Mouse (Mus musculus): ENCODE data around the gene Dgka. TPM values are rescaled to one million over a fixed set of nuclear protein-coding genes. Genes with fewer than 3 reads are reported as not detected.

Gene Dgka
- polyA plus RNA-seq, 1 experiment from 2014 or later = 2.9 TPM

DNA sequence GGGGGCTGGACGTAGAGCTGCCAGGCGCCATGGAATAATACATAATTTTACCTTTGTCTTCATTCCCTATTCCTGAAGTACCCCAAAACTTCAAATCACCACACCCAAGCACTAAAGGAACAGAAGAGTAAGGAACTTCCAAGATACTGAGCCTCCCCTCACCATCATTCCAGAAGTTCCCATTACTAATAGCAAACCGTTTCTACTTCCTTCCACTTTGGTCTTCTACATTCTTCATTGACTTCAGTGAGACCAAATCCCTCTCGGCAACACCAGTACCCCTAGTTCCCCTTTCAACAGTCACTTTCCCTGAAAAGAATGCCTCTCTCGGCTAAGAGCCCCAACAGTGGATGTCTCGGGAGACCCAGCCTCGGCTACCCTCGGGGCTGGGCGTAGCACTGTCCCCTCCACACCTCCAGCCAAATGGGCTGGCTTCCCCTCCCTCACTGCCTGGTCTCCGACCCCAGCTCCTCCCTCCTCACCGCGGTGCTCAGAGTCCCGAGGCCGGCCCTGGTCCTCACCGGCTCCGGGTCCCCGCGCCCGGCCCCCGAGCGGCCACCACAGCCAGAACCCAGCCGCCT is 49.2 kb downstream of the Dgka start:
- 2% methylated on average over 22 of the region's 22 CpGs for WGBS (ENCODE audit: insufficient replicate concordance)

DNA sequence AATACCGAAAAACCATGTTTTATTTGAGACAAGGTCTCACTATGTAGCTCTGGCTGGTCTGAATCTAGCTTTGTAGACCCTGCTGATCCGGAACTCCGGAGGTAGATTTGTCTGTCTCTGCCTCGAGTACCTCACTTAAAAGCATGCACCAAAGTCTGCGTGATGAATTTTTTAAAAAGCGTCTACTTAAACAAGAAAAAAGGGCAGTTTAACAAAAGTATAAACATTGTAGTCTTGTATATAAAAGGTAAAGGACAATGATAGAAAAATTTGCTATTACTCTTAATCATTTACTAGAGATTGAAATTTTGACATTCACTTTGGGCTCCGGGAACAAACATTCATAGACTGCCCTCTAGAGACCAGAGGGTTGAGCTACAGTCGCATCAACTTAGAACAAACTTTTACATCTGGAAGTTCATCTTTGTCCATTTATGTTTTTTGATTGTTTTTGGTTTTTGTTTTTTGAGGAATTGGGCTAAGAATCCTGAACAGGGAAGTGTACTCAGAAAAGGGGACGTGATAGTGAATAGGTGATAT is 70.1 kb downstream of the Dgka start:
- DNase-seq (no peak), ATAC-seq (peak; percentile 31; the same call in 1 of the 2 replicates)
- H3K9me3 ChIP-seq (ENCODE audit: low read length) = no peaks in the 10 kb centered on the region
- no peak for TF ChIP-seq EP300 (IDR thresholded peaks at IDR 0.05; ENCODE audit: low read depth)
- TF ChIP-seq CTCF (IDR thresholded peaks at IDR 0.05; ENCODE audit: low read depth) = peak; percentile 77
- H3K27me3 ChIP-seq (ENCODE audit: insufficient read depth, low read length) = 0 out of 2 replicates have a peak, but pooled peaks cover 3% of the 10 kb centered on the region
- H3K4me1 ChIP-seq (ENCODE audit: insufficient read depth) = peaks cover 13% of the 10 kb centered on the region
- peak overlapping the region; percentile 69 for H3K9ac ChIP-seq (replicated peaks)
- H3K36me3 ChIP-seq (replicated peaks; ENCODE audit: insufficient read depth, low read length) = peaks cover 3% of the 10 kb centered on the region
- WGBS (ENCODE audit: insufficient replicate concordance) = under 1% methylated on average over 9 of the region's 9 CpGs
- H3K4me2 ChIP-seq (ENCODE audit: low read depth, low read length) = peak overlapping the region; percentile 98
- H3K4me3 ChIP-seq (ENCODE audit: low read depth, low read length) = peak overlapping the region; percentile 84
- peak overlapping the region; percentile 89 for H3K27ac ChIP-seq (ENCODE audit: low read depth)

More for the DNA sequence above, 49.2 kb downstream of the Dgka start:
- TF ChIP-seq CTCF (IDR thresholded peaks at IDR 0.05; ENCODE audit: low read depth) = no peak
- no peak for TF ChIP-seq EP300 (IDR thresholded peaks at IDR 0.05; ENCODE audit: low read depth)
- peaks cover 25% of the 10 kb centered on the region for H3K36me3 ChIP-seq (replicated peaks; ENCODE audit: insufficient read depth, low read length)
- no peak for ATAC-seq
- H3K4me1 ChIP-seq (ENCODE audit: insufficient read depth) = peaks cover 17% of the 10 kb centered on the region
- peak overlapping the region; percentile 99 for H3K9ac ChIP-seq (replicated peaks)
- H3K9me3 ChIP-seq (ENCODE audit: low read length) = no peaks in the 10 kb centered on the region
- no peak for DNase-seq
- peak overlapping the region; percentile 99 for H3K27ac ChIP-seq (ENCODE audit: low read depth)
- no peaks in the 10 kb centered on the region for H3K27me3 ChIP-seq (ENCODE audit: insufficient read depth, low read length)
- H3K4me2 ChIP-seq (ENCODE audit: low read depth, low read length) = peak overlapping the region; percentile 92
- H3K4me3 ChIP-seq (ENCODE audit: low read depth, low read length) = peak overlapping the region; percentile 95

DNA sequence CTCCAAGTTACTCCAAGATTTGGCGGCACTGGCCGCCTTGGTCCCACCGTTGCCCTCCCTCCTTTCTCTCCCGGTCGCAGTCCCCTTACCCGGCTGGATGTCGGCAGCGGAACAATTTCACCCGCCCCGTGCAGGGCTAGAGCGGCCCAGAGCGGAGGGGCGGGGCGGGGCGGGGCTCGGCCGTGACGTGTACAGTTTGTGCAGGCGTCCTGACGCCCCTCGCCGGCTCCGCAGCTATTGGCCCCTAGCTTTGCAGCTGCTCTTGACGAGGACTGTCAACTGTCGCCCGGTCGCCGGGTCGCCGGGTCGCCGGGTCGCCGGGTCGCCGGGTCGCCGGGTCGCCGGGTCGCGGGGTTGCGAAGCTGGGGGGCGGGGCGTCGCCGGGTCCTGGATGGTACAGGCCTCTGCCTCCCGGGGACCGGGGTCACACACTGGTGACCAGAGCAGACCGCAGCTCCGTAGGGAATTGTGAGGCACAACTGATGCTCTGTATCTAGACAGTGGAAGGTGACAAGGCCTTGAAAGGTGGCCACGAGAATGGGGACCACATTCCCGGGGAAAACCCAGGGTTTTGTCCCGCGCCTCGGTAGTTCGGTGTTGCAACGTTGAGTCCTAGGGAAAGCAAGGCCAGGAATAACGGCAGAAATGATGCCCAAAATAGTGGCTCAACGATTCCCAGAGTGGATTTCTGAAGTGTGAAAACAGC is 70.7 kb downstream of the Dgka start, which contains the start of gene Suox:
TSS of gene Suox (minus strand) at position 311 of the 706 bp plus-strand sequence.
- WGBS (ENCODE audit: insufficient replicate concordance) = under 1% methylated on average over 60 of the region's 60 CpGs
- ATAC-seq = peak; percentile 94

DNA sequence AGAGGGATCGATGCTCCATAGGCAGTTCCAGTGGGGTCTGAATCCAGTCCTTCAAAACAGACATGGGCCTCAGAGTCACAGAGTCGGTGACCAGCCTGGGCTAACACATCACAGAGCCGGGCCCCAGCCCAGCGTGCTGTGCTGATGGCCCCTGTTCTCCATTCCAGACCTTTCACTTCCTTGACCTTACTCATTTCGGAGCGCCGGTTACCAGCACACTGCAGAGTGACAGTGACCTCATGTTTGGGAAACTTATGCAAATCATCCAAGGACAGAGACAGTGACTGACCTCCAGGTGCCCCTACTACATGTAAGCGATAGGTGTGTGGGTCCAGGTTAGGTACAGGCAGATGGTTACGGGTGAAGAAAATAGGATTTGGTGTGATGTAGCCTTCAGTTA is 73.5 kb downstream of the Dgka start:
- peaks cover 22% of the 10 kb centered on the region for H3K4me1 ChIP-seq (ENCODE audit: insufficient read depth)
- TF ChIP-seq EP300 (IDR thresholded peaks at IDR 0.05; ENCODE audit: low read depth) (no peak), CTCF (IDR thresholded peaks at IDR 0.05; ENCODE audit: low read depth) (no peak)
- WGBS (ENCODE audit: insufficient replicate concordance) = 90% methylated on average over 9 of the region's 9 CpGs
- H3K27ac ChIP-seq (ENCODE audit: low read depth) = no peak overlapping the region
- H3K36me3 ChIP-seq (replicated peaks; ENCODE audit: insufficient read depth, low read length) = no peaks in the 10 kb centered on the region; the same call in 1 of the 2 replicates
- no peaks in the 10 kb centered on the region for H3K9me3 ChIP-seq (ENCODE audit: low read length)
- ATAC-seq (no peak), DNase-seq (no peak)
- peaks cover 13% of the 10 kb centered on the region; the same call in 1 of the 2 replicates for H3K27me3 ChIP-seq (ENCODE audit: insufficient read depth, low read length)
- H3K9ac ChIP-seq (replicated peaks) = no peak overlapping the region
- H3K4me2 ChIP-seq (ENCODE audit: low read depth, low read length) = no peak overlapping the region
- H3K4me3 ChIP-seq (ENCODE audit: low read depth, low read length) = no peak overlapping the region

More for the DNA sequence above, 70.7 kb downstream of the Dgka start, which contains the start of gene Suox:
- Histone ChIP-seq H3K36me3 (replicated peaks; ENCODE audit: insufficient read depth, low read length) (no peaks in the 10 kb centered on the region; the same call in 1 of the 2 replicates), H3K4me1 (ENCODE audit: insufficient read depth) (peaks cover 18% of the 10 kb centered on the region), H3K27ac (ENCODE audit: low read depth) (peak within 1 kb of the TSS; percentile 89), H3K9ac (replicated peaks) (peak within 1 kb of the TSS; percentile 69), H3K9me3 (ENCODE audit: low read length) (no peaks in the 10 kb centered on the region), H3K4me3 (ENCODE audit: low read depth, low read length) (peak within 1 kb of the TSS; percentile 84), H3K4me2 (ENCODE audit: low read depth, low read length) (peak within 1 kb of the TSS; percentile 98), H3K27me3 (ENCODE audit: insufficient read depth, low read length) (0 out of 2 replicates have a peak, but pooled peaks cover 9% of the 10 kb centered on the region)
- TF ChIP-seq EP300 (IDR thresholded peaks at IDR 0.05; ENCODE audit: low read depth) (no peak), CTCF (IDR thresholded peaks at IDR 0.05; ENCODE audit: low read depth) (no peak)
- DNase-seq = peak; percentile 94

Other genes starting within 250 kb of the Dgka start
- 1.5 and 1.7 TPM in 2 replicates for gene Myl6b, start 246.2 kb downstream of the Dgka start, polyA plus RNA-seq (2015; fragmentation: Nextera tagmentation; extraction: Ambion mirVana)
- gene Esyt1, start 219.0 kb downstream of the Dgka start, polyA plus RNA-seq (2015; fragmentation: Nextera tagmentation; extraction: Ambion mirVana) = 6.6 and 7.6 TPM in 2 replicates
- 5.0 and 5.4 TPM in 2 replicates for gene Zc3h10, start 197.1 kb downstream of the Dgka start, polyA plus RNA-seq (2015; fragmentation: Nextera tagmentation; extraction: Ambion mirVana)
- 2,058 and 2,065 TPM in 2 replicates for gene Rpl41, start 195.6 kb downstream of the Dgka start, polyA plus RNA-seq (2015; fragmentation: Nextera tagmentation; extraction: Ambion mirVana)
- gene Pa2g4, start 178.9 kb downstream of the Dgka start, polyA plus RNA-seq (2015; fragmentation: Nextera tagmentation; extraction: Ambion mirVana) = 81.9 and 85.1 TPM in 2 replicates
- 7.3 and 7.8 TPM in 2 replicates for gene Erbb3, start 155.2 kb downstream of the Dgka start, polyA plus RNA-seq (2015; fragmentation: Nextera tagmentation; extraction: Ambion mirVana)
- gene Rps26, start 118.1 kb downstream of the Dgka start, polyA plus RNA-seq (2015; fragmentation: Nextera tagmentation; extraction: Ambion mirVana) = 469 and 517 TPM in 2 replicates
- 0.18 and 0.40 TPM in 2 replicates for gene Ikzf4, start 98.9 kb downstream of the Dgka start, polyA plus RNA-seq (2015; fragmentation: Nextera tagmentation; extraction: Ambion mirVana)
- 27.7 and 27.9 TPM in 2 replicates for gene Suox, start 70.8 kb downstream of the Dgka start, polyA plus RNA-seq (2015; fragmentation: Nextera tagmentation; extraction: Ambion mirVana)
- gene Rab5b, start 48.6 kb downstream of the Dgka start, polyA plus RNA-seq (2015; fragmentation: Nextera tagmentation; extraction: Ambion mirVana) = 23.0 and 26.2 TPM in 2 replicates
- gene Pmel, start 40.7 kb downstream of the Dgka start, polyA plus RNA-seq (2015; fragmentation: Nextera tagmentation; extraction: Ambion mirVana) = 0.46 and 0.69 TPM in 2 replicates
- gene Cdk2, start 39.8 kb downstream of the Dgka start, polyA plus RNA-seq (2015; fragmentation: Nextera tagmentation; extraction: Ambion mirVana) = 29.8 and 34.7 TPM in 2 replicates
- 14.9 and 17.8 TPM in 2 replicates for gene Pym1, start 3.0 kb upstream of the Dgka start, polyA plus RNA-seq (2015; fragmentation: Nextera tagmentation; extraction: Ambion mirVana)
- 11.3 and 13.5 TPM in 2 replicates for gene Mmp19, start 46.1 kb upstream of the Dgka start, polyA plus RNA-seq (2015; fragmentation: Nextera tagmentation; extraction: Ambion mirVana)
- gene Dnajc14, start 59.2 kb upstream of the Dgka start, polyA plus RNA-seq (2015; fragmentation: Nextera tagmentation; extraction: Ambion mirVana) = 12.9 and 15.0 TPM in 2 replicates
- 2.3 and 2.5 TPM in 2 replicates for gene Tmem198b, start 59.5 kb upstream of the Dgka start, polyA plus RNA-seq (2015; fragmentation: Nextera tagmentation; extraction: Ambion mirVana)
- 72.0 and 75.4 TPM in 2 replicates for gene Sarnp, start 72.5 kb upstream of the Dgka start, polyA plus RNA-seq (2015; fragmentation: Nextera tagmentation; extraction: Ambion mirVana)
- gene Ormdl2, start 76.8 kb upstream of the Dgka start, polyA plus RNA-seq (2015; fragmentation: Nextera tagmentation; extraction: Ambion mirVana) = 75.8 and 80.6 TPM in 2 replicates
- gene Gdf11, start 146.9 kb upstream of the Dgka start, polyA plus RNA-seq (2015; fragmentation: Nextera tagmentation; extraction: Ambion mirVana) = 0.17 and 0.23 TPM in 2 replicates
- 271 and 296 TPM in 2 replicates for gene Cd63, start 156.1 kb upstream of the Dgka start, polyA plus RNA-seq (2015; fragmentation: Nextera tagmentation; extraction: Ambion mirVana)
- gene Rdh5, start 178.0 kb upstream of the Dgka start, polyA plus RNA-seq (2015; fragmentation: Nextera tagmentation; extraction: Ambion mirVana) = 54.5 and 63.1 TPM in 2 replicates
- 128 and 130 TPM in 2 replicates for gene Bloc1s1, start 179.2 kb upstream of the Dgka start, polyA plus RNA-seq (2015; fragmentation: Nextera tagmentation; extraction: Ambion mirVana)
- 0.66 and 0.70 TPM in 2 replicates for gene Itga7, start 189.0 kb upstream of the Dgka start, polyA plus RNA-seq (2015; fragmentation: Nextera tagmentation; extraction: Ambion mirVana)
- 29.9 and 33.3 TPM in 2 replicates for gene Mettl7b, start 216.1 kb upstream of the Dgka start, polyA plus RNA-seq (2015; fragmentation: Nextera tagmentation; extraction: Ambion mirVana)
- gene Olfr9, start 244.6 kb upstream of the Dgka start, polyA plus RNA-seq (2015; fragmentation: Nextera tagmentation; extraction: Ambion mirVana) = not detected in 2 replicates

Data from liver, postnatal 0 days (tissue).